Mouse (Mus musculus): ENCODE measurements around the gene Uts2r. TPM values are rescaled to one million over a fixed set of nuclear protein-coding genes. Genes with fewer than 3 reads are reported as not detected.

The Uts2r gene
- polyA plus RNA-seq, 1 experiment: 0.17 TPM

GRCm38 (mm10) chr11:121154203-121154602 is 5.9 kb upstream of the Uts2r start:
- no peak overlapping the region for H3K4me3 ChIP-seq (ENCODE audit: insufficient read depth, low read length)
- H3K4me1 ChIP-seq (ENCODE audit: control insufficient read depth, insufficient read depth, low read length): no peaks in the 10 kb centered on the region
- H3K27ac ChIP-seq (ENCODE audit: insufficient read depth, low read length): no peak overlapping the region
- TF ChIP-seq POLR2A (IDR thresholded peaks at IDR 0.05; ENCODE audit: extremely low read depth, insufficient read depth, low read length) (no peak), CTCF (IDR thresholded peaks at IDR 0.05; ENCODE audit: extremely low read depth, insufficient read depth, low read length) (no peak)

GRCm38 (mm10) chr11:121156411-121156891 is 3.6 kb upstream of the Uts2r start:
- no peaks in the 10 kb centered on the region for H3K4me1 ChIP-seq (ENCODE audit: control insufficient read depth, insufficient read depth, low read length)
- H3K4me3 ChIP-seq (ENCODE audit: insufficient read depth, low read length): 0 out of 2 replicates have a peak overlapping the region, but pooled peaks have one; percentile 19
- TF ChIP-seq CTCF (IDR thresholded peaks at IDR 0.05; ENCODE audit: extremely low read depth, insufficient read depth, low read length) (no peak), POLR2A (IDR thresholded peaks at IDR 0.05; ENCODE audit: extremely low read depth, insufficient read depth, low read length) (no peak)
- H3K27ac ChIP-seq (ENCODE audit: insufficient read depth, low read length): no peak overlapping the region

GRCm38 (mm10) chr11:121160636-121161346 is 720 bp downstream of the Uts2r start:
- Histone ChIP-seq H3K27ac (ENCODE audit: insufficient read depth, low read length) (no peak overlapping the region), H3K4me1 (ENCODE audit: control insufficient read depth, insufficient read depth, low read length) (no peaks in the 10 kb centered on the region), H3K4me3 (ENCODE audit: insufficient read depth, low read length) (no peak overlapping the region)
- TF ChIP-seq POLR2A (IDR thresholded peaks at IDR 0.05; ENCODE audit: extremely low read depth, insufficient read depth, low read length): no peak
- TF ChIP-seq CTCF (IDR thresholded peaks at IDR 0.05; ENCODE audit: extremely low read depth, insufficient read depth, low read length): no peak

- H3K27ac ChIP-seq (ENCODE audit: insufficient read depth, low read length): no peak overlapping the region
- H3K4me1 ChIP-seq (ENCODE audit: control insufficient read depth, insufficient read depth, low read length): no peaks in the 10 kb centered on the region
- H3K4me3 ChIP-seq (ENCODE audit: insufficient read depth, low read length): no peak overlapping the region
- no peak for TF ChIP-seq POLR2A (IDR thresholded peaks at IDR 0.05; ENCODE audit: extremely low read depth, insufficient read depth, low read length)
- no peak for TF ChIP-seq CTCF (IDR thresholded peaks at IDR 0.05; ENCODE audit: extremely low read depth, insufficient read depth, low read length)
Observed at GRCm38 (mm10) chr11:121163751-121164150, 3.7 kb downstream of the Uts2r start.

- Histone ChIP-seq H3K4me1 (ENCODE audit: control insufficient read depth, insufficient read depth, low read length) (no peaks in the 10 kb centered on the region), H3K27ac (ENCODE audit: insufficient read depth, low read length) (no peak overlapping the region)
- TF ChIP-seq POLR2A (IDR thresholded peaks at IDR 0.05; ENCODE audit: extremely low read depth, insufficient read depth, low read length): no peak
- no peak for TF ChIP-seq CTCF (IDR thresholded peaks at IDR 0.05; ENCODE audit: extremely low read depth, insufficient read depth, low read length)
Observed at GRCm38 (mm10) chr11:121173203-121173602, 13.1 kb downstream of the Uts2r start.

GRCm38 (mm10) chr11:121174234-121174633 is 14.2 kb downstream of the Uts2r start:
- Histone ChIP-seq H3K27ac (ENCODE audit: insufficient read depth, low read length) (no peak overlapping the region), H3K4me3 (ENCODE audit: insufficient read depth, low read length) (no peak overlapping the region), H3K4me1 (ENCODE audit: control insufficient read depth, insufficient read depth, low read length) (no peaks in the 10 kb centered on the region)
- no peak for TF ChIP-seq CTCF (IDR thresholded peaks at IDR 0.05; ENCODE audit: extremely low read depth, insufficient read depth, low read length)

More at GRCm38 (mm10) chr11:121173203-121173602, 13.1 kb downstream of the Uts2r start:
- no peak overlapping the region for H3K4me3 ChIP-seq (ENCODE audit: insufficient read depth, low read length)

GRCm38 (mm10) chr11:121176285-121177270 is 16.5 kb downstream of the Uts2r start:
- Histone ChIP-seq H3K4me1 (ENCODE audit: control insufficient read depth, insufficient read depth, low read length) (no peaks in the 10 kb centered on the region), H3K27ac (ENCODE audit: insufficient read depth, low read length) (no peak overlapping the region), H3K4me3 (ENCODE audit: insufficient read depth, low read length) (no peak overlapping the region)
- TF ChIP-seq CTCF (IDR thresholded peaks at IDR 0.05; ENCODE audit: extremely low read depth, insufficient read depth, low read length) (peak; percentile 84), POLR2A (IDR thresholded peaks at IDR 0.05; ENCODE audit: extremely low read depth, insufficient read depth, low read length) (no peak)

- Histone ChIP-seq H3K27ac (ENCODE audit: insufficient read depth, low read length) (no peak overlapping the region), H3K4me1 (ENCODE audit: control insufficient read depth, insufficient read depth, low read length) (0 out of 2 replicates have a peak, but pooled peaks cover 4% of the 10 kb centered on the region)
- TF ChIP-seq CTCF (IDR thresholded peaks at IDR 0.05; ENCODE audit: extremely low read depth, insufficient read depth, low read length) (no peak), POLR2A (IDR thresholded peaks at IDR 0.05; ENCODE audit: extremely low read depth, insufficient read depth, low read length) (no peak)
Observed at GRCm38 (mm10) chr11:121189681-121190080, 29.6 kb downstream of the Uts2r start.

GRCm38 (mm10) chr11:121192742-121193141 is 32.7 kb downstream of the Uts2r start:
- Histone ChIP-seq H3K4me1 (ENCODE audit: control insufficient read depth, insufficient read depth, low read length) (0 out of 2 replicates have a peak, but pooled peaks cover 4% of the 10 kb centered on the region), H3K27ac (ENCODE audit: insufficient read depth, low read length) (no peak overlapping the region)
- TF ChIP-seq CTCF (IDR thresholded peaks at IDR 0.05; ENCODE audit: extremely low read depth, insufficient read depth, low read length) (no peak), POLR2A (IDR thresholded peaks at IDR 0.05; ENCODE audit: extremely low read depth, insufficient read depth, low read length) (no peak)

More at GRCm38 (mm10) chr11:121189681-121190080, 29.6 kb downstream of the Uts2r start:
- no peak overlapping the region for H3K4me3 ChIP-seq (ENCODE audit: insufficient read depth, low read length)

More at GRCm38 (mm10) chr11:121192742-121193141, 32.7 kb downstream of the Uts2r start:
- no peak overlapping the region for H3K4me3 ChIP-seq (ENCODE audit: insufficient read depth, low read length)
